Mouse (Mus musculus): ENCODE results near the gene Romo1.
A peak's percentile ranks its signal among the peaks of the same experiment; 100 is the strongest.
"Not testable (repeated sequence)": the region's sequence is repeated elsewhere in the genome, so short reads cannot be mapped to it uniquely, and the experiment has no call there.

Gene Romo1

GRCm38 (mm10) chr2:156143953-156144724, at the start of gene Romo1, which contains the start of gene Nfs1:
TSS of gene Romo1 (plus strand) at chr2:156144039.
TSS of gene Nfs1 (minus strand) at chr2:156144186.
- DNase-seq (ENCODE audit: low read depth, low spot score) = peak; percentile 94

GRCm38 (mm10) chr2:156110627-156111357, 33.0 kb upstream of the Romo1 start:
- peak; percentile 42 for DNase-seq (ENCODE audit: low read depth, low spot score)

DNA sequence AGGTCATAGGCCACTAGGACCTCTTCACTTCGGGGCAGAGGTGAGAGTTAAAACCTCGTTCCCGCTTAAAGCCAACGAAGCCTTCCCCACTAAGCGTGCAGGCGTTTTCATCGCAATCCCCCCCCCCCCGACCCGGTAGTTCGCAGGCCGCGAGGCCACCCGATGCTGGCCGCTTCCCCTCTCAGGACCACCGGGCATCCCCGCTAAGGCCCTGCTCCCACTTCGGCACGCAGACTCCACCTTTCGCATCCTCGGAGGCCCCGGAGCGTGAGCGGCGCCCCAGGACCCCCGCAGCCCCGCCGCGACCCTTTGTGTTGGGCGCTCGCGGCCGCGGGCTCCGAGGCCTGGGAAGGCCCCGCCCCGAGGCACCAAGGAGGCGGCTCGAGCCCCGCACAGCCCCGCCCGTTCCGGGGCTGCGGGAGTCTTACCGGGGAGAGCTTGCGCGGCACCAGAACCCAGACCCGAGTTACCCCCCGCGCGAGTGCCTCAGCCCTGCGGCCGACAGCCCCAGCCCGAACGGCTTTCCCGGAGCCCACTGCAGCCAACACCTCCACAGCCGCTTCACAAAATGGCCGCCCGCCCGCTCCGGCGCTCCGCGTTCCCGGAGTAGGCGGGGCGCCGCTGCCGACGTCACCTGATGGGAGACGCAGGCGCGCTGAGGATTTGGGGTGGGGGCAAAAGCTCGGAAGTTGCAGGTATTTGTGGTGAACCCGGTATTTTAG, 32.3 kb upstream of the Romo1 start, which contains the start of the genes Cpne1 and Rbm12:
TSS of gene Cpne1 (minus strand) at position 608 of the 722 bp plus-strand sequence.
TSS of gene Rbm12 (minus strand) at position 621 of the 722 bp plus-strand sequence.
- DNase-seq (ENCODE audit: low read depth, low spot score) = peak; percentile 95

DNA sequence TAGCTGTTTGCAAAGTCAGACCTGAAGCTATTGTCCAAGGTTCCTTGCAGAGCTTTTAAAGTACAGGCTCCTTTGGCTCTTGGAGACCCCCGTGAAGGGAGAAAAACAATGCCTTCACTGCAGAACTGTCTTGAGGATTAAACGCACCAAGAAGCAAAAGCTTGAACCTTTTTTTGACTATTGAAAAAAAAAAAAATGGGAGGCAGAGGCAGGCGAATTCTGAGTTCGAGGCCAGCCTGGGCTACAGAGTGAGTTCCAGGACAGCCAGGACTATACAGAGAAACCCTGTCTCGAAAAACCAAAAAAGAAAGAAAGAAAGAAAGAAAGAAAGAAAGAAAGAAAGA, 31.8 kb upstream of the Romo1 start:
- DNase-seq (ENCODE audit: low read depth, low spot score) = not testable (repeated sequence)

GRCm38 (mm10) chr2:156119566-156119965, 24.3 kb upstream of the Romo1 start:
- no peak for DNase-seq (ENCODE audit: low read depth, low spot score)

- DNase-seq (ENCODE audit: low read depth, low spot score) = no peak
Observed at GRCm38 (mm10) chr2:156123731-156124130, 20.1 kb upstream of the Romo1 start.

DNA sequence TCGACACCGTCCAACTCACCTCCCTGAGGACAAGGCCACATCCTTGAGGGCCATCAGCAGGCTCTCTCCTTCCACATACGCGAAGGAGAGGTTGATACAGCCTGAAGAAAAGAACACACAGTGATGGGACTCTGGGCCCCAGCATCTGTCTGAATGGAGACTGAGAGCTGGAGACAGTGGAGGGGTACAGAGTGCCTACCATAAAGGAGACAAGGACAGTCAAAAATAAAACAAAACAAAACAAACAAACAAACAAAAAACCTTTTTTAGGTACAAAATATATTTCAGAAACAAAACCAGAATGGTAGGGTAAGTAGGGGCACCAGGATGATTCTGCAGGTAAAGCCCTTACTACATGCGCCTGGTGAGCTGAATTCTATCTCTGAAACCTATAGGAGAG, 16.8 kb upstream of the Romo1 start, which contains the start of gene Gm28036:
TSS of gene Gm28036 (minus strand) at position 101 of the 400 bp plus-strand sequence.
- DNase-seq (ENCODE audit: low read depth, low spot score) = no peak

GRCm38 (mm10) chr2:156134161-156134560, 9.7 kb upstream of the Romo1 start:
- no peak for DNase-seq (ENCODE audit: low read depth, low spot score)

GRCm38 (mm10) chr2:156135695-156136094, 8.1 kb upstream of the Romo1 start:
- DNase-seq (ENCODE audit: low read depth, low spot score) = no peak

GRCm38 (mm10) chr2:156142820-156143219, 1.0 kb upstream of the Romo1 start:
- DNase-seq (ENCODE audit: low read depth, low spot score) = no peak

GRCm38 (mm10) chr2:156143367-156143766, 472 bp upstream of the Romo1 start:
- no peak for DNase-seq (ENCODE audit: low read depth, low spot score)

DNA sequence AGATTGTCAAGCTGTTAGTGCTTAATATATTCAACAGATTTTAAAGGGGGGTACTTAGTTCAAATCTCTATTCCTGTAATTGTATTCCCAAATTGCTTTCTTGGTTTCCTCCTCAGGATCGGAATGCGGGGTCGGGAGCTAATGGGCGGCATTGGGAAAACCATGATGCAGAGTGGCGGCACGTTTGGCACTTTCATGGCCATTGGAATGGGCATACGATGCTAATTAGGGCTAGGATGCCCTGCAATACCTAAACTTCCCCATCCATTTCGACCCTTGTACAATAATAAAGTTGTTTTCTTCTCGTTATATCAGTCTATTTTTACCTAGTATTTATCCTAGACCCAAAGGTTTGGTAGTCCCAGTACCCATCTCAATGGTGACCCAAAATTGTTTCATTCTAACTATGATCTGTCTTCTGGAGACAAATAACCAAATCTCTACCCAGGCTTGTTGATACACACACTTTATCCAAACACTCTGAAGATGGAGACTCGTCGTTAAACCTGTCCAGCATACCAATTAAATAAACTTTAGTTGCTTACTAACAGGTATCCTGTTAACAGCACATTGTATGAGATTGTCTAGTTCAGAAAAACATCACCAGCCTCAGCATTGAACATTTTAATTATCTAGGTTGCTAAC, 1.8 kb downstream of the Romo1 start:
- DNase-seq (ENCODE audit: low read depth, low spot score) = no peak

DNA sequence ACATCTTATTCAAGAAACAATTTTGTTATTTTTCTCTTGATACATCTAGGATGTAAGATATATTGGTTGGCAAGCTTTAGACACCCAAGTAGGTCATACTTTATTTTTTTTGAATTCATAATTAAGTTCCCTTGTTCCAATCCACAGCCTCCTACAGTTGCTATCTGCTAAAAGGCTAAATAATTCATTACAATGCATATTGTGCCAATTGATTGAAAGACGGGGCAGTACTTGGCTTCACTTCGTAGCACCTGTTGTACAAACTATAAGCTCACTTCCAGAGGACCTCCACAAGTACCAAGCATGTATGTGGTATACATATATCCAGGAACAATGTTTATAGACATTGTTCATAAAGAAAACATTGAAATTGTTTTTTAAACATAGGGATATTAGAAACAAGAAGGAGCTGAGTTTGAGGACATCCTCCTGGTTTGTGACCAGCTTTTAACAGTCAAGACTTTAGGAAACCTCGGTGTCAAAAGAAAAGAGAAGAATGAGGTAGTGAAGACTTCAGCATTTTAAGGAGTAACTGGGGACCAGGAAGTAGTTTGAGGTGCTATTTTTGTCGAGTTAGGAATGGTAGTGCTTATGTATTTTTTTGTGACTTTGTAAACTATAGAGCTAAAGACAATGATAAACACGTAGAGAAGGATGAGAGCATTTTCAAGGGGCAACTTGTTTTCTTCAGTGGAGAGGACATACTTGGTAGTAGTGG, 2.6 kb downstream of the Romo1 start:
- no peak for DNase-seq (ENCODE audit: low read depth, low spot score)

DNA sequence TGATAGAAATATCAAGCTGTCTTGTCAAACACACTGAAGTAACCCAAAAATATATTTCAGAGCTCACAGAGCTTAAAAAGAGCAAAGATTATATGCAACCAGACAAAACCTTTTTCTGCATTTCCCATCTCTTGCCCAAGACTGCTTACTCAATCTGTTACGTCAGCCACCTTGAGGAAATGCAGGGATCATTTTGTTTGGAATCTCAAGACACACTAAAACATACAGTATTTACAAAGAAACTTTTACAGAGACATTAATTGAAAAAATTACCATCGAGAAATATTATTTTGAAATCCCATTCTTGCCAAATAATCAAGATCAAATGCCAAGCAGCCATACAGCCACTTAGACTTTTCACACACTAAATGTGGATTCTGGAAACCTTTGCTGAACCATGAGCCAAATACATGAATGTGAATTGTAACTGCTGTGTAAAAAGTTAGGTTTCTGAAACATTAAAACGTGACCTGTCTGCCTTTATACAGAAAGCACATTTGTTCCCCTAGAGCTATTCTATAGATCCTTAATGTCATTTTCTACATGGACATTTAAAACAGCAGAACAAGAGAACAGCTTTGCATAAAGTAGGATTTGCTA, 3.6 kb downstream of the Romo1 start:
- DNase-seq (ENCODE audit: low read depth, low spot score) = no peak

DNA sequence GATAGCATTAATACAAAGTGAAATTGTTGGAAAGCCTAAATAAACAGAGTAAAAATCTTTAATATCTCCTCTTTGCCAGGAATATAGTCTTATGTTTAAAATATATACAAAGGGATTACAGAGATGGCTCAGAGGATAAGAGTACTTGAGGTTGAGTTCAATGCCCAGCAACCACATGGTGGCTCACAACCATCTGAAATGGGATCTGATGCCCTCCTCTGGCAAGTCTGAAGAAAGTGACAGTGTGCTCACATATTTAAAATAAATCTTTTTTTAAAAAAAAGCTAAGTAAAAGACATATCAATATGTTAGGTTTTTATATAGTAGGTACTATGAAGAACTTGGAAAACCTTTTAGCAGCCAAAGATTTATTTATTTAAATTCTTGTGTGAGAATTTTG, 7.7 kb downstream of the Romo1 start:
- no peak for DNase-seq (ENCODE audit: low read depth, low spot score)

DNA sequence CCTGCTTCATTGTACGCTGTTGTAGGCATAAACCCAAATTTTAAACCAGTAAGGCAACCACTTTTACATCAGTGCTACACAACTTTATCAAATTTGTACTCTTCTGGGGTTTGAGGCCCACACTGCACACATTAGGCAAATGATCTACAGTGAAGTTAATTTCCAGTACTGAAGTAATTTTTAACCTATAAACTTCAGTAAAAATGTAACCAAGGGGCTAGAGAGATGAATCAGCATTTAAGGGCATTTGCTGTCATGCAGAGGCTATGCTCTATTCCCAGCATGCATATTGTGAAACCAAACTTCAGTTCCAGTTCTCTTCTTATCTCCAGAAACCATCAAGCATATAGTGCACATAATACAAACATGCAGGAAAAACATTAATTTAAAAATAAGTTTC, 21.6 kb downstream of the Romo1 start:
- DNase-seq (ENCODE audit: low read depth, low spot score) = no peak

DNA sequence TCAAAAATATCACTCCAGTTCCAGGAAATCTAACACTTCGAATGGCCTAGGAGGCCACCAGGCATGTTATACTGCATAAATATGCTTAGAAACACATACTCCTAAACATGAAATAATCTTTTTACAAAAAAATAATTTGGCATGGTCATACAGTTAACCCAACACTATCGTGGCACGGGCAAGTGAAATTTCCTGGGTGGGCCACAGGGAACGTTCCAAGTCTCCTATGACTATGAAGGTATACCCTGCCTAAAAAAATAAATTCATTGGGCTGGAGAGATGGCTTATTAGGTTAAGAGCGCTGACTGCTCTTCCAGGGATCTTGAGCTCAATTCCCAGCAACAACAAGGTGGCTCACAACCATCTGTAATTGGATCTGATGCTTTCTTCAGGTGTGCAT, 22.7 kb downstream of the Romo1 start:
- no peak for DNase-seq (ENCODE audit: low read depth, low spot score)

DNA sequence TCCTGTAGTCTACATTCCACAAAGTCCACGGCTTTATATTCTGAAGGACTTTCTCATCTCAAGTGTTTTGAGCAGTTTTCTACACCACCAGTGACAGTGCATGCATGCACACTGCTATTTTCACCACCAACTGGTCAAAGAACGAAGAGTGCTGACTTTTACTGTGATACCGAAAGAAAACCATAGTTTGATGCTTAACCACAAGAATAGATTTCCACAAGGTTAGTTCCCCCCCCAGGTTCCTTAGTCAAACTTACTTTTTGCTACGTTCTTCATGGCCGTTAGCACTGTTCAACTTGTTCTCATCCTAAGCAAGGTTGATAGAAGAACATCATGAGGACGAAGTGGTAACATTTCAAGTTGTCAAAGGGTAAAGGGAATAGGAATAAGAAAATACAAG, 33.2 kb downstream of the Romo1 start:
- peak; percentile 55 for DNase-seq (ENCODE audit: low read depth, low spot score)

GRCm38 (mm10) chr2:156177651-156178050, 33.8 kb downstream of the Romo1 start:
- peak; percentile 38 for DNase-seq (ENCODE audit: low read depth, low spot score)

DNA sequence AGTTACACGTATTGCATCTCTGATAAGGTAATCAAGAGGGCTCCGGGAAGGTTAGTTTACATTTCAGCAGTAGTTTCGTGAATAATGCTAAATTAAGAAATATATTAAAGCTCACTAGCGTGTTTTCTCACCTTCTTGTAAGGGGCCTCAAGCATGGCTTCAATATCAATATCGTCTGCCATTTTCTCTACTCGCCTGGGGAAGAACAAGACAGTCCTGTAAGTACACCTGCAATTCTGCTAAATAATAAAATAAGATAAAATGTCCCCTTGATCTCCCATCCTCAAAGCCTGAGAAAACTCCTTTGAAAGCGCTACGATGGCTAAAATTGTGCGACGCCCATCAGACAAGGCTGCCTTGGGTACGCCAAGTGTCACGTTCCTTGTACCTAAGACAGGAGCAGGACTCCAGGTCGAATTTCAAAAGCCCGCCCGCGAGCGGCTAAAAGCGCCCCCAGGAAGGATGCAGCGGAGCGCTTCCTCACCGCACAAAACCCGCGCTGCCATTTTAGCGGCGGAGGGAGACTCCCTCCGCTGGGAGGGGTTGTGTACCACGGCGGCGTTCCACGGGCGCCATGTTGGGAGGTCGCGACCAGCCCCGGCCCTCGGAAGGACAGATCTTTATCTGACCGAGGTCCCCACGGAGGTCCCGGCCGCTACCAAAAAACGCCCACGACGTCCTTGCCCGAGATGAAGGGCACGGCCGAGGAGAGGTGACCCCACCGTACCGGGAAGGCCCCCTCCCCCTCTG, 35.4 kb downstream of the Romo1 start:
- peak; percentile 95 for DNase-seq (ENCODE audit: low read depth, low spot score)
